Mouse (Mus musculus) ovary, postnatal 36 days (tissue): Measurements from ENCODE around the gene Lrrn2.
"Not testable (repeated sequence)": the region's sequence is repeated elsewhere in the genome, so short reads cannot be mapped to it uniquely, and the experiment has no call there.

ENCODE experiments used
- DNase-seq: peaks from one replicate; pipeline ENCODE4 v3.0.0; 2022; ENCODE audit warnings: low spot score, mixed read lengths

Lrrn2 gene

GRCm38 (mm10) chr1:132930291-132930690, 50.2 kb downstream of the Lrrn2 start:
- no peak for DNase-seq

- DNase-seq: no peak
These were observed 52.3 kb downstream of the Lrrn2 start for GRCm38 (mm10) chr1:132932421-132932820.

- peak; percentile 26 for DNase-seq
These were observed 54.8 kb downstream of the Lrrn2 start for GRCm38 (mm10) chr1:132934856-132935255.

DNA sequence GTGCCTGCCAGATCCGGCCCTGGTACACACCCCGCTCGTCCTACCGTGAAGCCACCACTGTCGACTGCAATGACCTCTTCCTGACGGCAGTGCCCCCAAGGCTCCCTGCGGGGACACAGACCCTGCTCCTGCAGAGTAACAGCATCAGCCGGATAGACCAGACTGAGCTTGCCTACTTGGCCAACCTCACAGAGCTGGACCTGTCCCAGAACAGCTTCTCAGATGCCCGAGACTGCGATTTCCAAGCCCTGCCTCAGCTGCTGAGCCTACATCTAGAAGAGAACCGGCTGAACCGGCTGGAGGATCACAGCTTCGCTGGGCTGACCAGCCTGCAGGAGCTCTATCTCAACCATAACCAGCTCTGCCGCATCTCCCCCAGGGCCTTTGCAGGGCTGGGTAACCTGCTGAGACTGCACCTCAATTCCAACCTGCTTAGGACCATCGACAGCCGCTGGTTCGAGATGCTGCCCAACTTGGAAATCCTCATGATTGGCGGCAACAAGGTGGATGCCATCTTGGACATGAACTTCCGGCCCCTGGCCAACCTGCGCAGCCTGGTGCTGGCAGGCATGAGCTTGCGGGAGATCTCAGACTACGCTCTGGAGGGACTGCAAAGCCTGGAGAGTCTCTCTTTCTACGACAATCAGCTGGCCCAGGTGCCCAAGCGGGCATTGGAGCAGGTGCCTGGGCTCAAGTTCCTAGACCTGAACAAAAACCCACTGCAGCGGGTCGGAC, 57.4 kb downstream of the Lrrn2 start:
- DNase-seq: no peak

DNA sequence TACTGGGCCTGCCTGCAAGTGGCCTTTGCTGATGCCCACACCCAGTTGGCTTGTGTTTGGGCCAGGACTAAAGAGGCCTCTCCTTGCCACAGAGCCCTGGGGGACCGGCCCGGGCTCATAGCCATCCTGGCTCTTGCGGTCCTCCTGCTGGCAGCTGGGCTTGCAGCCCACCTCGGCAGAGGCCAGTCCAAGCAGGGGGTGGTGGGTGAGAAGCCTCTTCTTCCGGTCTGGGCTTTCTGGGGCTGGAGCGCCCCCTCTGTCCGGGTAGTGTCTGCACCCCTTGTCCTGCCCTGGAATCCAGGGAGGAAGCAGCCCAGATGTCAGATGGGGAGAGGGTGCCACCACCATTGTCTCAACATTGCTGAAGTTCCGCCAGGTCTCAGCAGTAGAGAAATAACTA, 58.9 kb downstream of the Lrrn2 start:
- DNase-seq: peak; percentile 18

DNA sequence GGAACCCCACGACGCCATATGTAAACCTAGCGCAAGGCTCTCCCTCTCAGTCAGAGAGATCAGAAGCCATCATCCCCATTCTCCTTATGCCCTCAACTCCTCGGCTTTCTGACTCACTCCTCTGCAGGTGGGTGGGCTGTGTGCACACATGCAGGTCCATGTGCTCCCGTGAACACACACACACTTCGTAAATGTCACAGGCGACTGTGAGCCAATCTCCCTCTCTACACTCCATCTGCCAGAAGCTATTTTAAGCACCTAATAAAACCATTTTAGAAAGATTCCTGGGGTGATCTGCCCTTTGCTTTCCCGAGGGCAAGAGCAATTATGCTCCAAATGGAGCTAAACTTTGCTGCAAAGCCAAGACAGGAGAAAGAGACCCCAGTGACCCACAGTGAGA, 65.8 kb downstream of the Lrrn2 start:
- no peak for DNase-seq

DNA sequence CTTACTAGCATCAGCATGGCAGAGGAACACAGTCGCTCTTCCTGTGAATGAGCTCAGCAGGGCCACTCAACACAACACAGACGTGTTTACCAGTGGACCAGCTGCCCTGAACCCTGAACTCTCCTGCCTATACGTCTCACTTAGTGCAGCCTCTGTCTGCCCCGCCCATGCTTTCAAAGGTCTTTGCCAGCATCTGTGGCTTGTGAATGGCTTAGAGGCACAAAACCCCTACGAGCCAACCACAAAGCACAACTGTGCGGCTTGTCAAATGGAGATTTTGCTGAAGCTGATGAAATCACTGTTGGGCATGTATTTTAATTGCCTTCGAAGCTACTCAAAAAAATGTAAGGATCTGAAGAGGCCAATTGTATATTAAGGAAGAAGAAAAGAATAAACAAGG, 67.7 kb downstream of the Lrrn2 start:
- no peak for DNase-seq

GRCm38 (mm10) chr1:132956809-132957208, 76.7 kb downstream of the Lrrn2 start:
- no peak for DNase-seq

DNA sequence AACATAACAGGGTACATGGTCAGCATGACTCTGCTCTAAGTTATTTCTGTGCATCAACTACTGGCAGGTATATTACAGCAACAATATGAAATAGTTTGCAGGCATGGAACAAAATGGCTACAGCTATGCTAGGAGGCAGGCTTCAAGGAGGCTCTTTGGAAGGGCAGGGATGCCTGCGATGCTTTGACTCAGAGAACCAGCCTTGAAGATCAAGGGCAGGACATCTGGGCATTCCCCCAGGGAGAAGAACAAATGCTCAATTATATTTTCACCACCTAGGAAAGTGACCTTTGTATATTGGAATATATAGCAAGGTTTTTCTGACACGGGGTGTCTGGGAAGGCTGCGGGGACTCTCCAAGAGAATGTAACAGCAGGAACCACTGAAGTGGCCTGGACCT, 81.7 kb downstream of the Lrrn2 start:
- no peak for DNase-seq

GRCm38 (mm10) chr1:132964106-132964505, 84.0 kb downstream of the Lrrn2 start:
- DNase-seq: no peak

DNA sequence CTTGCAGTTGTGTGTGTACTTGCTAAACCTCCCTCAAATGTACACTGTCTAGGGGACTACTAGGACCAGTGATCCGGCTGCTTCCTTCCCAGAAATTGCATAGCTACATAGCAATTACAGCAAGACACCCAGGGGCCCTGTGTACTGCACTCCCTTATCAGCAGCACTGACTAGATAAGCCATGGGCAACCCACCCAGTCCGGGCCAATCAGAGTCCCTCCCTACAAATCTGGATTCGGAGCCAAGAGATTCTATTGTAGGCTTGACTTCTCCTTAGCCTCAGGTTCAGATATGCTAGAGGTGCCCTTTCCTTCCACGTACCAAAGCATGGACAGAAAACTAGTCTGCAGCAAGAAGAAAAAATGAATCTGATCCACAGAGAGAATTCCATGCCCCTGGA, 84.6 kb downstream of the Lrrn2 start:
- DNase-seq: no peak

DNA sequence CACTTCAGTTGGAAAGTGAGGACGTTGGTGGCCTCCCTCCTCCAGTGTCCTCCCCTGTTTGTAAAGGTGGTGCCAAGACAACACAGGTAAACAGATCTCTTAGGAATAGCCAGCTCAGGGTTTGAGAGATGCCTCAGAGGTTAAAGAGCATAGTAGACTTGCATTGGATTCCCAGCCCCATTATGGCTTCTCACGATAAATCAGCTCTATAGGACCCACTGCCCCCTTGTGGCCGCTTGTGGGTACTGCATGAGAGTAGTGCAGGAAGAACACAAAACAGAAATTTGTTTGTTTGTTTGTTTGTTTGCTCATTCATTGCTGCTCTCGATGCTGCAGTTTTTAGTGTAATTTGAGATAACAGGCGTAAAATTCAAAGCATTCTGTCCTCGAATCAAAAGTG, 88.6 kb downstream of the Lrrn2 start:
- DNase-seq: peak; percentile 45

DNA sequence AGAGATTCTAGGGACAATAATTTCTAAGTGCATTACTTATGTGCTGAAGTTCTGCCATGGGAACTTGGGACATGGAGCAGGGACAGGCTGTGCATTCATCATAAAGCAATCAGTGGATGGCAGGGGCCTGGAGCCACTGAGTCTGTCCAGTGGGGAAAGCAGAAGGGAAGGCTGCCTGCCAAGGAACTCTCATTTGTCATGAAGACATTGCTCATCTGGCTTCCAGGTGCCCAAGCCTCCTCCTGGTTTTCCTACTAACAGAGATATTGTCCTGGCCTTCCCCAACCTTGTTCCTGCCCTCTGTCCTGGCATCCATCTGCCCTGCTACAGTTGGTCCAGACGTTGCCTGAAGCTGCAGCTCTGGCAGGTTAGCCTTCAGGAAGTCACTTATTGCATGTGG, 97.3 kb downstream of the Lrrn2 start:
- no peak for DNase-seq

DNA sequence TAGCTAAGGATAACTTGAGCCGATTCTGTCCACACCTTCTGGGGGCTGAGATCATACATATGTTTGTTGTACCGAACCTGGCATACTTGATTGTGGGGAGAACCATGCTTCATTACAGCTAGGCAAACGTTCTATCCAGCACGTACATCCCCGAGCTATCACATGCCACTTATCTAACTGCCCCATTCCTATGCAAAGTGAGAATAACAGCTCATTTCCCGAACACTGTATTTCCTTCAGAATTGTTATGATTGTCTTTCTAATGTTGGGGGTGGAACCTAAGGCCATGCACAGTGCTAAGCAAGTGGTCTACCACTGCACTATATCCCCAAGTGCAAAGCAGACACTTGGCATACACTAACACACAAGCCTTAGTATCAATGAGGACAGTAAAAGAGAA, 101.2 kb downstream of the Lrrn2 start:
- no peak for DNase-seq

DNA sequence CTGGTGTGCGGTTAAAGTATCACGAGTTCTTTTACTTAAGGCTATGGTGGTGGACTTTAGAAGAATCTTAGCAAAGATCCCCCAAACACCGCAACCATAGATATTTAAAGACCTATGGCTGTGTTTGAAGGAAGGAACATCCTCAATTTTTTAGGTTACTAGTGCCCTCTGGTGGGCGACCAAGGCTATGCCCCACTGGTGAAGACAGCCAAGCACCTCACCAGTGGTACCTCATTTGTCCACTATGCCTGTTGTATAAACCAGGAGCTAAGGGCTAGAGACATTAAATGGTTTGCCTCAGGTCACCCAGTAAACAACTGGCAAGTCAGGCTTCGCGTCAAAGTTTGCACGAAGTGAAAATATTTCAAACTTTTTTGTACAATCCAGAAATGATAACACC, 102.7 kb downstream of the Lrrn2 start:
- DNase-seq: peak; percentile 39

- not testable (repeated sequence) for DNase-seq
These were observed 108.7 kb downstream of the Lrrn2 start for GRCm38 (mm10) chr1:132988556-132989459.
